Mouse (Mus musculus): ENCODE data around the gene Mapk13. TPM values are rescaled to one million over a fixed set of nuclear protein-coding genes. Genes with fewer than 3 reads are reported as not detected.
"Not testable (repeated sequence)": the region's sequence is repeated elsewhere in the genome, so short reads cannot be mapped to it uniquely, and the experiment has no call there.

Gene Mapk13
- total RNA-seq (2015): 12.2 and 17.0 TPM in 2 replicates
- total RNA-seq (2017): 21.3 and 32.8 TPM in 2 replicates

DNA sequence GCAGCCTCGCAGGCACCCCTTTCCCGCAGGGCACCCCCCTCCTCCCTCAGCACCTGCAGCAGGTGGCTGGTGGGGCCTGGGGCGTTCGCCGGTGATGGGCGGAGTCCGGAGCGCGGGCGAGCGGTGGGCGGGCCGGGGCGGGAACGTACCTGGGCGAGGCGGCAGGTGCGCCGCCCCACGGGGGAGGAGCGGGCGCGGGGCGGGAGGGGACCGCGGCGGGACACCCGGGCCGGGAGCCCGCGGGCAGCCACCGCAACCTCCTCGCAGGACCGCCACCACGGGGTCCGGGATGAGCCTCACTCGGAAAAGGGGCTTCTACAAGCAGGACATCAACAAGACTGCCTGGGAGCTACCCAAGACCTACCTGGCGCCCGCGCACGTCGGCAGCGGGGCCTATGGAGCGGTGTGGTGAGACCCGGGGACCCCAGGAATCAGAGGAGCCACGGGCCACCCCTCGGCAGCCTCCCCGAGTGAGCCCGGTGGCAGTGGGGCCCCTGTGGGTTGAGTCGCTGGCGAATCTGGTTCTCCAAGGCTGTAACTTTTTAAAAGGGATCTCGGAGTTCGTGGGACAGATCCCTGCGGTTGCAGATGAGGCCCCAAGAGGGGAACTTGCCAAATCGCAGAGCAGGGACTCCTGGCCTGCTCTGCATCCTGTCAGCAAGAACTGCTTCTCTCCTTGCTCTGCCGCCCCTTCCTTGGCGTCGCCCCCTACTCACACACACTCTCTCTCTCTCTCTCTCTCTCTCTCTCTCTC lies at the start of gene Mapk13:
Gene Mapk13, plus strand, starts transcription at position 177 of the 754 bp plus-strand sequence.
- ATAC-seq (ENCODE audit: poor library complexity, severe bottlenecking): peak; percentile 75

DNA sequence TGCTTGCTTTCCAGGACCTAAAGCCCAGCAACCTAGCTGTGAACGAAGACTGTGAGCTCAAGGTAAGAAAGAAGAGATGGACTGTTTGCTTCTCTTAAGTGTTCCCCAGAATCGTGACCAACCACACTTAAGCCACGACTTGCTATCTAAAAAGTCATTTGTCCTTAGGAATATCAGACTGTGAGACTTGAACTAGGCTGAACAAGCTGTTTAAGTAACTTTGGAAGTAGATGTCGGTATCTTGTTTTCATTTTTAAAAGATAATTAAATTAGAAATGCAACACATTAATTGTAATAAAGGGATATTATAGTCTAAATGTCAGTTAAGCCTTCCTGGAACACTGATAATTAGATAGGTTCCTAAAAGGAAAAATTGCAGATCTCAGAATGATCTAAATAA lies 43.3 kb upstream of the Mapk13 start, which contains the start of gene AC170998.1:
Gene AC170998.1, plus strand, starts transcription at position 301 of the 400 bp plus-strand sequence.
- no peak for ATAC-seq (ENCODE audit: poor library complexity, severe bottlenecking)

DNA sequence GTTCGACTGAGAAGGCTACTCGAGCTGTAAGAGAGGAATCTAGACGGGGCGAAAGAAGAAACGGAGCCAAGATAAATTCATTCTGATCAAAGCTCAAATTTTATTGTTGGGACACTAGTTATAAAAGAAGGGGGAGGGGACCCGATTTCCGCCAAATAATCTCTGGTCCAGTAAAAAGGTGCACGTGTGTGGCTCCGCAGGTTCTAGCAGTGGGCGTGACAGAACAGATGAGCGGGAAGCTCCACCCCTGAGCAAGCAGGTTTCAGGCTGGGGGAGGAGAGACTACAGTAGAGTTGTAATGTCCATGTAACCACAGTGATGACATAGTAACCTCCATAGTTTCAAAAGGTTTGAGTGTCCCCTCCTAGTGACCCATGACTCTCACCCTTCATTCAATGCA lies 41.6 kb upstream of the Mapk13 start:
- ATAC-seq (ENCODE audit: poor library complexity, severe bottlenecking): not testable (repeated sequence)

DNA sequence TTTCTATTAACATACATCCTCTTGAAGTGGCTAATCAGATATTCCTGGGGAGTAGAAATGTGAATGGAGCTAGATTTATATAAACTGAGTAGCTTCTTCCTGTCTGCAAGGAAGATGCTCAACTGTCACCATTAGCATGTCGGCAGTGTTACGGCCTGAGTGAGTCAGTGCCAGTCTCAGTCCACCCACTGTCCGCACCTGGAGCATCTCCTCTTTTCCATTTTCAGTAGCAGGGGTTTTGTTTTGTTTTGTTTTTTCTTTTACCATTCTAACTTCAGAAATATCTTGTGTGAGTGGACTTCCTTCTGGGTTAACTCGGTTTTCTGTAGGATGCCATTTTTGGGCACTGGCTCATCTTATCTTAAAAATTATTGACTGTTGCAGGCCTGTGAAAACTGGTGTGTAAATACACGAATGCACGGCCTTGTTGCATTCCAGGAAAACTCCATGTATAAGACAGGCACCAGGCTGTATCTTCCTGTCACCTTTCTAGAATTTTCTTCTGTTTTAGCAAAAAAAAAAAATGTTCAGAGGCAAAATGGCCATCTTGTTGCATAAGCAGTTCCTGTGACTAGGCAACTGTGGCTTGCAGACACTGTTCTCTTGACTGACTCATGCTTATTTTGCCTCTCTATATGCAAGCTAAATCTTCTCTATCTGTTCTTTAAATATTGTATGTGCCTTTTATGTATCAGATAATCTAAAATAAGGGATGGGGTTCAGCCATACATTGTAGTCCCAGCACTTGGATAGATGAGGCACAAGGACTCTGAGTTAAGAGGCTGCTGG lies 33.6 kb upstream of the Mapk13 start:
- ATAC-seq (ENCODE audit: poor library complexity, severe bottlenecking): peak; percentile 60

DNA sequence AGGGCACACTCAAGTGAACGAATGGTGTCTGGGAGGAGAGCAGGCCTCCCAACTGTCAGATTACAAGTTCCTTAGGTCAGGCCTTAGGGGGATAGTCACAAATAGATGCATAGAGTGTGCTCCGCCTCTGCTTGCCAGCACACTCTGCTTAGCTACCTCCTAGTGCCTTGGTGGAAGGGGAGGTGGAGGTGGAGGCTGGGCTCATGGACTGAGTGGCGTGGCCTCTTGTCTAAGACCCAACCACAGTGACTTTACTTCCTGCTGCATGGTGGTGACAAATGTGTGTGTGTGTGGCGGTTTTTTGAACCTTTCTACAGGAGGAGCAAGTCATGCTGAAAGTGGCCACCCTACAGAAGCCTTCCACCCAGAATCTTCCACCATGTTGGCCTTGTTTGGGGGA lies 32.6 kb upstream of the Mapk13 start:
- ATAC-seq (ENCODE audit: poor library complexity, severe bottlenecking): peak; percentile 95

- peak; percentile 49 for ATAC-seq (ENCODE audit: poor library complexity, severe bottlenecking)
Observed at GRCm38 (mm10) chr17:28737973-28738372, 31.1 kb upstream of the Mapk13 start.

GRCm38 (mm10) chr17:28739244-28739643 lies 29.9 kb upstream of the Mapk13 start:
- no peak for ATAC-seq (ENCODE audit: poor library complexity, severe bottlenecking)

- ATAC-seq (ENCODE audit: poor library complexity, severe bottlenecking): no peak
Observed at GRCm38 (mm10) chr17:28743145-28743866, 25.8 kb upstream of the Mapk13 start.

- ATAC-seq (ENCODE audit: poor library complexity, severe bottlenecking): no peak
Observed at GRCm38 (mm10) chr17:28743916-28744315, 25.2 kb upstream of the Mapk13 start.

DNA sequence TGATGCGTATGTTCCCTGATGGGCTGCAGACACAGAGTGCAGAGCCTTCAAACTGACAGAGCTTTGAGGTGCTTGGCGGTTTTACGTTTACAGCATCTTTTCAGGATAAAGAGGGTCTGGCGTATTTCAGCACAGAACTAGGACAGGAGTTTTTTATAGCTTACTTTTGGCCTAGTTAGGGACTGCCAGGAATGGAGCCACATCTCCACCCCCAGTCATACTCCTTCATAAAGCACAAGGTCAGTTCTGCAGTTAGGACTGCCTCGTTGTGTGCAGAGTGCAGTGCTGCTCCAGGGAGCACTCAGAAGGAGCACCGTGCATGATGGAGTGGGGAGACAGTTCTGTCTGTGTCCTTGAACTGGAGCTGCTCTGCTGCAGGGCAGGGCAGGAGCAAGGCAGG lies 23.3 kb upstream of the Mapk13 start:
- no peak for ATAC-seq (ENCODE audit: poor library complexity, severe bottlenecking)

- ATAC-seq (ENCODE audit: poor library complexity, severe bottlenecking): no peak
Observed at GRCm38 (mm10) chr17:28748001-28748400, 21.1 kb upstream of the Mapk13 start.

- peak; percentile 94 for ATAC-seq (ENCODE audit: poor library complexity, severe bottlenecking)
Observed at GRCm38 (mm10) chr17:28750580-28750979, 18.5 kb upstream of the Mapk13 start.

- ATAC-seq (ENCODE audit: poor library complexity, severe bottlenecking): peak; percentile 92
Observed at GRCm38 (mm10) chr17:28756447-28756846, 12.7 kb upstream of the Mapk13 start.

- no peak for ATAC-seq (ENCODE audit: poor library complexity, severe bottlenecking)
Observed at GRCm38 (mm10) chr17:28757470-28757869, 11.6 kb upstream of the Mapk13 start.

DNA sequence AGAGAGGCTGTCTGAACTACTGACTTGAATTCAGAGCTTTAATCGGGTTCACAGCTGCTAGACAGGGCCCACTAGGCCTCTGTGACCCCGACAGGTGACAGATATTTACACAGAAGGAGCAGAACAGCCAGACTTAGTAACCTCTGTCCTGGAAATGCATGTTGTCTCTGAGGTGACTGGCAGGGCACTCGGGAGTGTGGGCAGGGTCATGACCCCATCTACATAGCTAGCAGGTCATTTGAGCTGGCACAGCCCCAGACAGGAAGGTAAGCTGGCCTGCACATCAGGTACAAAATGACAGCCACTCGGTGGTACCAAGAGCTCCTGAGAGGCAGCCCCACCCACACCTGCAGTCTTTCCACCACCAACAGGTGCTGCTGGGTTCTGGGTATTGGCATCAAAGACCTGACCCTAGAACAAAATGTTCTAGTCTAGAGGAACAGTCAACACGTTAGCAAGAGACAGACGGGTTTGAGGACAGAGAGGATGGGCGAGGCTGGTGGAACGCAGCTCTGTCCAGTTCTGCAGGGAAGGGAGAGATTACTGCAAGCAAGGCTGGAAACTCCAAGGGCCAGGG lies 8.3 kb upstream of the Mapk13 start:
- ATAC-seq (ENCODE audit: poor library complexity, severe bottlenecking): no peak

DNA sequence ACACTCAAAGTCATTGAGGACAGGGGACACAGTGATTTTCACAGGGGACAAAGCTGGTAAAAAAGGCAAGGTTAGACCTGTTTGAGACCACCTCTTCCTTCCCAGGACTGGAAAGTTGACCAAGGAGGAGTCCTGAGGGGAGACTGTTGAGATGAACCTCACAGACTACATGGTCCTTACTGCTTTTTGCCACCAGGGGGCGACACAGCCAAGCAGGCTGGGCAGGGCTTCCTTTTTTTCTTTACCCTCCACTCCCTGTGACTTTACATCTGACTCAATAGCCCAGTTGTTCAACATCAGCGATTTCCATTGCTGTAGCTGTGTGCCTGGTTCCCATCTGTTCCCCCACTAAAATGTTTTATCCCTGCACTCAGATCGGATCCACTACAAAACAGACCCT lies 7.2 kb upstream of the Mapk13 start:
- ATAC-seq (ENCODE audit: poor library complexity, severe bottlenecking): peak; percentile 98

- no peak for ATAC-seq (ENCODE audit: poor library complexity, severe bottlenecking)
Observed at GRCm38 (mm10) chr17:28766203-28766602, 2.9 kb upstream of the Mapk13 start.

DNA sequence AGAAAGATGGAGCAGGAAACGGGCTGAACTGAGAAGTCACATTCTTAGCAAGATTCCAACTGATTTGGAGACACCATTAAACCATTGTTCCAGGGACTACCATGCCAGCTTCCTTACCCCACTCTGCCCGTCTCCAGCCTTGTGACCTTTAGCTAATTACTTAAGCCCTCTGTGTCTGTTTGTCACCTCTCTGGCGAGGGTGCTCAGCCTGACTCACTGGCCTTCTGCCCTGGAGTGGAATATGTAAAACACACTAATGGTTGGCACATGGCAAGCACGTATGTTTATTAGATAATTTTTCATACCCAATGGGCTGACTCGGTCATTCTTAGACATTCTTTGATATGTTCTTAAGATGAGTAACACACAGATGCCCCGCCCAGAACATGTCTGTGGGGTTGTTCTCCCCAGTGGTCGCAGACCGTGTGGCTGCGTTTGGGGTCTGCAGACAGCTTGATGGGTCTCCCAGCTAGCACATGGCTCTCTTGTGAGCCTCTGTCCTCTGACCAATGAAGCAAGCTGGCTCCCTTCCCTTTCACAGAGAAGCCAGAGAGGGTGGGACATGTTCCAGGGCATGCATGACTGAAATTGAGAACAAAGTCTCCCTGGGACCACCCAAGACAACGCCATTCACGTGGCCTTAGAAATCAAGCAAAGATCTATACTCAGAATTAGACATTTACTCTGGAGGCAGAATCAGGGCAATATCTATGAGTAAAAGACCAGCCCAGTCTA lies 2.1 kb upstream of the Mapk13 start:
- ATAC-seq (ENCODE audit: poor library complexity, severe bottlenecking): no peak

DNA sequence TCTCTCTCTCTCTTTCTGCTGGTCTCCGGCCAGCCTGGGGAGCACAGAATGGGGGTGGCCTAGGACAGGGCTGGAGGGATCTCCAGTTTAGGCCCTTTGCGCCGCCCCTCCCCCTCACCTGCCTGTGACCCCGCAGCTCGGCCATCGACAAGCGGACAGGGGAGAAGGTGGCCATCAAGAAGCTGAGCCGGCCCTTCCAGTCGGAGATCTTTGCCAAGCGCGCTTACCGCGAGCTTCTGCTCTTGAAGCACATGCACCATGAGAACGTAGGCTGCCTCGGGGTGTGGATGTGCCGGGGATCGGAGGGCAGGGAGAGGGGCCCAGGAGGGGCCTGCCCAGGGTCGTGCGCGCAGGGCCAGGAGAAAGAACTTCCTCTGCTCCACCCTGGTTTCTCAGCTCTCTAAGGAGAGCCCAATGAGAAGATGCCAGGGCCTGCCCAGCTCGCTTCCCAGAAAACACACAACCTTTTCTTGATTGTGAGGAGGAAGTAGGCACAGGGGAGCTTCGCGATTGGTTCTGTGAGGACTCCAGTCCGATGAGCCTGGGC lies 851 bp downstream of the Mapk13 start:
- ATAC-seq (ENCODE audit: poor library complexity, severe bottlenecking): peak; percentile 61

GRCm38 (mm10) chr17:28771289-28771688 lies 2.2 kb downstream of the Mapk13 start:
- ATAC-seq (ENCODE audit: poor library complexity, severe bottlenecking): no peak
